Mouse (Mus musculus) small intestine, adult 2 months (tissue): ENCODE data around the gene Bud23.

Source experiments
- CTCF ChIP-seq: fragments of 200-500 bp; IDR thresholded peaks from 2 replicates; pipeline ENCODE4 v1.5.1; 2012; ENCODE audit warnings: low read depth, mild to moderate bottlenecking, control low read depth, inconsistent platforms, low read length, moderate library complexity, mixed read lengths; ENCODE audit not compliant: insufficient replicate concordance, insufficient read length; ENCODE audit errors: extremely low read depth
- POLR2A ChIP-seq: fragments of 200-500 bp; IDR thresholded peaks from 2 replicates; pipeline ENCODE4 v1.6.1; 2012; ENCODE audit warnings: low read depth, mild to moderate bottlenecking, control low read depth, inconsistent platforms, low read length, moderate library complexity

- no peak for TF ChIP-seq CTCF
- peak; percentile 98 for TF ChIP-seq POLR2A
Measured at GRCm38 (mm10) chr5:135106758-135107256, 42.0 kb upstream of the Bud23 start.
